Mouse (Mus musculus) lung, postnatal 0 days (tissue): Measurements from ENCODE around the gene Cacng3. TPM values are rescaled to one million over a fixed set of nuclear protein-coding genes. Genes with fewer than 3 reads are reported as not detected.

ENCODE experiments used
- ATAC-seq: fragments of 200-750 bp; cut with Nextera tagmentation; 2 replicates; pipeline ENCODE4 v1.8.0; 2017; ENCODE audit warnings: moderate library complexity
- DNase-seq: peaks from one replicate; pipeline ENCODE4 v3.0.0-alpha.2; 2016; ENCODE audit warnings: low spot score
- H3K27ac ChIP-seq: fragments of 300-500 bp; sonication (generic); 2 replicates; pipeline ENCODE4 v1.5.1; 2014; ENCODE audit warnings: antibody characterized with exemption, mild to moderate bottlenecking, low read length, mixed read lengths
- H3K27me3 ChIP-seq: fragments of 300-500 bp; sonication (generic); replicated peaks from 2 replicates; pipeline ENCODE4 v1.6.1; 2014; ENCODE audit warnings: low read length, mixed read lengths; ENCODE audit not compliant: insufficient read depth
- H3K36me3 ChIP-seq: fragments of 300-500 bp; sonication (generic); 2 replicates; pipeline ENCODE4 v1.6.1; 2014; ENCODE audit warnings: low read length, mixed read lengths; ENCODE audit not compliant: insufficient read depth
- H3K4me1 ChIP-seq: fragments of 300-500 bp; sonication (generic); 2 replicates; pipeline ENCODE4 v1.6.1; 2014; ENCODE audit warnings: antibody characterized with exemption, low read depth, low read length, mixed read lengths; ENCODE audit not compliant: insufficient read depth
- H3K4me2 ChIP-seq: fragments of 300-500 bp; sonication (generic); replicated peaks from 2 replicates; pipeline ENCODE4 v1.6.1; 2014; ENCODE audit warnings: low read depth, mild to moderate bottlenecking, low read length, moderate library complexity, mixed read lengths
- H3K4me3 ChIP-seq: fragments of 300-500 bp; sonication (generic); 2 replicates; pipeline ENCODE4 v1.5.1; 2014; ENCODE audit warnings: low read depth, low read length
- H3K9ac ChIP-seq: fragments of 300-500 bp; sonication (generic); replicated peaks from 2 replicates; pipeline ENCODE4 v1.6.1; 2014; ENCODE audit warnings: low read depth, mild to moderate bottlenecking
- H3K9me3 ChIP-seq: fragments of 300-500 bp; sonication (generic); 2 replicates; pipeline ENCODE4 v1.6.1; 2016; ENCODE audit warnings: low read length, mixed read lengths
- CTCF ChIP-seq: IDR thresholded peaks from 2 replicates; pipeline ENCODE4 v1.5.1; 2016; ENCODE audit warnings: antibody characterized with exemption, mild to moderate bottlenecking
- EP300 ChIP-seq: IDR thresholded peaks from 2 replicates; pipeline ENCODE4 v1.6.1; 2016; ENCODE audit warnings: antibody characterized with exemption, mild to moderate bottlenecking, control low read depth
- WGBS: fragments of 180-500 bp; shearing (Covaris S2); extraction: QIAGEN DNeasy Blood & Tissue Kit; methylation state at CpG from one replicate; pipeline ENCODE4 v1.1.7; 2014; 5-methylcytosine and 5-hydroxymethylcytosine counted together
- polyA plus RNA-seq: library from polyadenylated mRNA; unstranded; fragments of >200 nt; fragmentation: Nextera tagmentation; extraction: Ambion mirVana; gene quantifications from 2 replicates; pipeline ENCODE4 v1.2.1, GENCODE M21; 2015

Gene Cacng3
- polyA plus RNA-seq, 1 experiment from 2014 or later: not detected

GRCm38 (mm10) chr7:122665311-122666049, 4.8 kb upstream of the Cacng3 start:
- TF ChIP-seq EP300: no peak
- TF ChIP-seq CTCF: no peak
- 23% methylated on average over 7 of the region's 7 CpGs for WGBS
- no peaks in the 10 kb centered on the region for H3K36me3 ChIP-seq
- H3K27ac ChIP-seq: no peak overlapping the region
- H3K27me3 ChIP-seq: no peaks in the 10 kb centered on the region
- DNase-seq (peak; percentile 4), ATAC-seq (no peak)
- no peaks in the 10 kb centered on the region for H3K4me1 ChIP-seq
- no peak overlapping the region for H3K4me2 ChIP-seq
- H3K4me3 ChIP-seq: no peak overlapping the region
- no peaks in the 10 kb centered on the region for H3K9me3 ChIP-seq
- no peak overlapping the region for H3K9ac ChIP-seq

GRCm38 (mm10) chr7:122667903-122668302, 2.4 kb upstream of the Cacng3 start:
- Histone ChIP-seq H3K4me3 (no peak overlapping the region), H3K9me3 (no peaks in the 10 kb centered on the region), H3K4me2 (no peak overlapping the region), H3K27ac (no peak overlapping the region), H3K4me1 (no peaks in the 10 kb centered on the region), H3K9ac (no peak overlapping the region), H3K36me3 (no peaks in the 10 kb centered on the region), H3K27me3 (0 out of 2 replicates have a peak, but pooled peaks cover 7% of the 10 kb centered on the region)
- WGBS: 24% methylated on average over 5 of the region's 5 CpGs
- DNase-seq (peak; percentile 7), ATAC-seq (no peak)
- TF ChIP-seq EP300 (no peak), CTCF (peak; percentile 63)

DNA sequence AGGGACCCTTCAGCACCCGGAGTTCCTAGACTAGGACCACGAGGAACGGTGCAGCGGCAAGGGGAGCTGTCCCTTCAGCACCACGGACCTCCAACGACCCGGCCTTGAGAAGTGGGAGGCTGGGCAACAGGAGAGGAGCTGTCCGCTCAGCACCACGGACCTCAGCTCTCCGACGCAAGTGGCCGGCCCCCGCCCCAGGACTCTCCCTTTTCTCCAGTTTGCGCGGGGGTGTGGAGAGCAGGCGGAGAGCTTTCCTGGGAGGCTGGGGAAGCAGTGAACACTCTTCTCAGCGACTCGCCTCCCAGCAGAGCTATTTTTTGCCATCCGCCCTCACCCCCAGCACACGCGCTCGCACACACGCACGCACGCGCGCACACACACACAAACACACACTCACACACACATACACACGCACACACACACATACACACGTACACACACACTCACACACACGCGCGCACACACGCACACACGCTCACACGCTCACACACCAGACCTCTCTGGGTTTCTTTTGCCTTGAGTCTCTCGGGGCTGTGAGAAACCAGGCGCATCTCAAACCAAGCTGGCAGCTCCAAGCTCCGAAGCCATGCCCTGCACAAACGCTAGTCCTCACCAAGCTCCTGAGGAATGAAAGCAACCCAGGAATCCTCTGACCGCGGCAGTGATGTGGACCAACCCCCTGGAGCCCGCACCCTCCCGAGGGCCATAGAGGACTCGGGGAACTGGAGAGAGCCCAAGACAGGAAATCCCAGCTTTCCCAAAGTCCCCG, 765 bp downstream of the Cacng3 start:
- ATAC-seq (peak; percentile 92), DNase-seq (peak; percentile 96)
- H3K4me2 ChIP-seq: no peak overlapping the region
- 11% methylated on average over 35 of the region's 45 CpGs for WGBS
- H3K9me3 ChIP-seq: no peaks in the 10 kb centered on the region
- 0 out of 2 replicates have a peak, but pooled peaks cover 7% of the 10 kb centered on the region for H3K27me3 ChIP-seq
- H3K27ac ChIP-seq: no peak overlapping the region
- no peaks in the 10 kb centered on the region for H3K36me3 ChIP-seq
- no peaks in the 10 kb centered on the region for H3K4me1 ChIP-seq
- no peak overlapping the region for H3K9ac ChIP-seq
- TF ChIP-seq CTCF (no peak), EP300 (no peak)
- H3K4me3 ChIP-seq: no peak overlapping the region

DNA sequence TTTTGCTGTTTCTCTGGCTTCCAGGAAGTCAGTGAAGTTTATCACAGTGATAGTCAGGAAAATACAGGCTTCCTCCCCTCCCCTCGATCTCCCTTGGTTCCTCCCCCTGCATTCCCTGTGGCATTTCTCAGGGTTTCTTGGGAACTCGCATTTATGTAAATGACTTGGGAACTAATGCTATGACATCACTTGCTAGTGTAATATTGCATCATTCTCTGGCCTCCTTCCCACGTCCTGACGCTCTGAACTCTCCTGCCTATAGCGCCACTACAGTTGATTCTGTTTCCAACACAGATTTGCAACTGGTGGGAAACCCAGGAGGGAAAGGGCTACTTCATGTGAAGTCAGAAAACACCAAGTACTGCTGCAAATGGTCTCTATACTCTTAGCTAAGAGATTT, 2.7 kb downstream of the Cacng3 start:
- ATAC-seq: no peak
- no peak for DNase-seq
- 41% methylated on average over 5 of the region's 5 CpGs for WGBS
- TF ChIP-seq CTCF (no peak), EP300 (no peak)
- Histone ChIP-seq H3K4me2 (no peak overlapping the region), H3K4me1 (no peaks in the 10 kb centered on the region), H3K36me3 (no peaks in the 10 kb centered on the region), H3K9ac (no peak overlapping the region), H3K9me3 (no peaks in the 10 kb centered on the region), H3K4me3 (no peak overlapping the region), H3K27me3 (0 out of 2 replicates have a peak, but pooled peaks cover 7% of the 10 kb centered on the region), H3K27ac (no peak overlapping the region)

DNA sequence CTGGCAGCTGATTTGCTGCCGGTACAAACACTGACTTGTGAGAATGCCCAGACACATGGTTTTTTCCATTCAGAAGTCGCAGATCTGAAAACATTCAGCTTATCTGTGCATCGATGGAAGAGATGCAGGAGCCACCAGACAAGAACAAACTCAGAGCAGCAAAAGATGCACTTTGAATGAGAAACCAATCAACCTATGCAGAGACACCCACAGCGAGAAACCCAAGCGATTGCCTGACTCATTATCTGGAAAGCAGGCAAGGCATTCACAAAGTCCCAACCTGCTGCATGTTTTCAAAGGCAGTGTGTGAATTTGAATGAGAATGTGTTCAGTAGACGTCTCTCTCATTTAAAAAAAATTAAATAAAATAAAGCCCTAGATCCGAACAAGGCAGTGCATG, 4.9 kb downstream of the Cacng3 start:
- 0 out of 2 replicates have a peak, but pooled peaks cover 7% of the 10 kb centered on the region for H3K27me3 ChIP-seq
- TF ChIP-seq EP300 (no peak), CTCF (no peak)
- H3K4me1 ChIP-seq: no peaks in the 10 kb centered on the region
- H3K9ac ChIP-seq: no peak overlapping the region
- WGBS: 80% methylated on average over 7 of the region's 7 CpGs
- no peak for DNase-seq
- H3K9me3 ChIP-seq: no peaks in the 10 kb centered on the region
- no peaks in the 10 kb centered on the region for H3K36me3 ChIP-seq
- ATAC-seq: no peak
- no peak overlapping the region for H3K4me3 ChIP-seq
- no peak overlapping the region for H3K27ac ChIP-seq
- H3K4me2 ChIP-seq: no peak overlapping the region

- no peaks in the 10 kb centered on the region for H3K27me3 ChIP-seq
- H3K9me3 ChIP-seq: no peaks in the 10 kb centered on the region
- DNase-seq: peak; percentile 67
- no peaks in the 10 kb centered on the region for H3K4me1 ChIP-seq
- no peak overlapping the region for H3K4me3 ChIP-seq
- H3K27ac ChIP-seq: no peak overlapping the region
- no peak overlapping the region for H3K9ac ChIP-seq
- WGBS: 42% methylated on average over 5 of the region's 5 CpGs
- H3K4me2 ChIP-seq: no peak overlapping the region
- TF ChIP-seq CTCF (no peak), EP300 (no peak)
- no peaks in the 10 kb centered on the region for H3K36me3 ChIP-seq
- ATAC-seq: peak; percentile 75
Measured at GRCm38 (mm10) chr7:122701751-122702150, 31.5 kb downstream of the Cacng3 start.
